Mouse (Mus musculus) limb, embryonic 10.5 days (tissue): ENCODE results near the gene Prdm4. TPM values are rescaled to one million over a fixed set of nuclear protein-coding genes. Genes with fewer than 3 reads are reported as not detected.

Source experiments
- DNase-seq: peaks from one replicate; pipeline ENCODE4 v3.0.0-alpha.2; 2017; ENCODE audit warnings: low spot score
- H3K27ac ChIP-seq: fragments of 300-500 bp; sonication (generic); 2 replicates; pipeline ENCODE4 v1.5.1; 2016; ENCODE audit warnings: mild to moderate bottlenecking
- H3K27me3 ChIP-seq: fragments of 300-500 bp; sonication (generic); 2 replicates; pipeline ENCODE4 v1.6.1; 2016; ENCODE audit warnings: low read depth, mild to moderate bottlenecking; ENCODE audit not compliant: poor library complexity, severe bottlenecking
- H3K36me3 ChIP-seq: fragments of 300-500 bp; sonication (generic); 2 replicates; pipeline ENCODE4 v1.6.1; 2016; ENCODE audit warnings: mild to moderate bottlenecking, moderate library complexity
- H3K4me1 ChIP-seq: fragments of 300-500 bp; sonication (generic); 2 replicates; pipeline ENCODE4 v1.6.1; 2016
- H3K4me3 ChIP-seq: fragments of 300-500 bp; sonication (generic); 2 replicates; pipeline ENCODE4 v1.5.1; 2016; ENCODE audit warnings: mild to moderate bottlenecking, moderate library complexity
- H3K9me3 ChIP-seq: fragments of 300-500 bp; sonication (generic); replicated peaks from 2 replicates; pipeline ENCODE4 v1.6.1; 2016; ENCODE audit warnings: mild to moderate bottlenecking
- WGBS: fragments of 180-500 bp; shearing (Covaris S2); methylation state at CpG from one replicate; pipeline ENCODE4 v1.1.7; 2016; 5-methylcytosine and 5-hydroxymethylcytosine counted together
- polyA plus RNA-seq: library from polyadenylated mRNA; unstranded; fragments of >200 nt; fragmentation: Nextera tagmentation; extraction: Ambion mirVana; gene quantifications from 2 replicates; pipeline ENCODE4 v1.2.1, GENCODE M21; 2016

Gene Prdm4
- polyA plus RNA-seq, result 30.6 and 30.8 TPM in 2 replicates

- peaks cover 16% of the 10 kb centered on the region for H3K4me1 ChIP-seq
- 0% methylated on average over 90 of the region's 90 CpGs for WGBS
- peak within 1 kb of the TSS; percentile 93 for H3K27ac ChIP-seq
- H3K9me3 ChIP-seq, result no peaks in the 10 kb centered on the region
- H3K4me3 ChIP-seq, result peak within 1 kb of the TSS; percentile 90
- H3K36me3 ChIP-seq, result peaks cover 32% of the 10 kb centered on the region
- no peaks in the 10 kb centered on the region for H3K27me3 ChIP-seq
- DNase-seq, result peak; percentile 99
Observed at GRCm38 (mm10) chr10:85916498-85917309, at the start of gene Prdm4. Prdm4 (minus strand) TSS chr10:85917142.

GRCm38 (mm10) chr10:85966476-85966875 is 49.5 kb upstream of the Prdm4 start:
- Histone ChIP-seq H3K27me3 (0 out of 2 replicates have a peak, but pooled peaks cover 8% of the 10 kb centered on the region), H3K27ac (no peak overlapping the region), H3K9me3 (no peaks in the 10 kb centered on the region), H3K4me3 (no peak overlapping the region), H3K4me1 (0 out of 2 replicates have a peak, but pooled peaks cover 2% of the 10 kb centered on the region), H3K36me3 (no peaks in the 10 kb centered on the region)
- no peak for DNase-seq
- WGBS, result 61% methylated on average over 2 of the region's 2 CpGs

GRCm38 (mm10) chr10:85964316-85964715 is 47.4 kb upstream of the Prdm4 start:
- Histone ChIP-seq H3K27me3 (0 out of 2 replicates have a peak, but pooled peaks cover 8% of the 10 kb centered on the region), H3K9me3 (no peaks in the 10 kb centered on the region), H3K4me1 (no peaks in the 10 kb centered on the region), H3K27ac (no peak overlapping the region), H3K36me3 (no peaks in the 10 kb centered on the region), H3K4me3 (no peak overlapping the region)
- WGBS, result 94% methylated on average over 7 of the region's 7 CpGs
- no peak for DNase-seq

- Histone ChIP-seq H3K36me3 (no peaks in the 10 kb centered on the region), H3K4me1 (0 out of 2 replicates have a peak, but pooled peaks cover 3% of the 10 kb centered on the region), H3K27me3 (0 out of 2 replicates have a peak, but pooled peaks cover 8% of the 10 kb centered on the region), H3K27ac (no peak overlapping the region), H3K9me3 (no peaks in the 10 kb centered on the region), H3K4me3 (no peak overlapping the region)
- WGBS, result 84% methylated on average over 9 of the region's 9 CpGs
- DNase-seq, result no peak
Observed at GRCm38 (mm10) chr10:85962897-85963296, 46.0 kb upstream of the Prdm4 start.

- H3K4me1 ChIP-seq, result 0 out of 2 replicates have a peak, but pooled peaks cover 4% of the 10 kb centered on the region
- peaks cover 32% of the 10 kb centered on the region for H3K36me3 ChIP-seq
- no peaks in the 10 kb centered on the region for H3K9me3 ChIP-seq
- H3K27me3 ChIP-seq, result no peaks in the 10 kb centered on the region
- peak within 1 kb of the TSS; percentile 96 for H3K4me3 ChIP-seq
- under 1% methylated on average over 38 of the region's 38 CpGs for WGBS
- peak within 1 kb of the TSS; percentile 92 for H3K27ac ChIP-seq
- peak; percentile 97 for DNase-seq
Observed at GRCm38 (mm10) chr10:85957464-85957950, 40.6 kb upstream of the Prdm4 start, which contains the start of gene Rtcb. Rtcb (minus strand) TSS chr10:85957823.

GRCm38 (mm10) chr10:85956871-85957419 is 40.0 kb upstream of the Prdm4 start:
- Histone ChIP-seq H3K4me1 (0 out of 2 replicates have a peak, but pooled peaks cover 4% of the 10 kb centered on the region), H3K36me3 (peaks cover 37% of the 10 kb centered on the region), H3K4me3 (peak overlapping the region; percentile 96), H3K27ac (peak overlapping the region; percentile 92), H3K9me3 (no peaks in the 10 kb centered on the region), H3K27me3 (no peaks in the 10 kb centered on the region)
- 7% methylated on average over 20 of the region's 20 CpGs for WGBS
- peak; percentile 44 for DNase-seq

GRCm38 (mm10) chr10:85954429-85954828 is 37.5 kb upstream of the Prdm4 start:
- WGBS, result 96% methylated on average over 2 of the region's 2 CpGs
- no peak overlapping the region for H3K4me3 ChIP-seq
- H3K4me1 ChIP-seq, result 0 out of 2 replicates have a peak, but pooled peaks cover 4% of the 10 kb centered on the region
- H3K9me3 ChIP-seq, result no peaks in the 10 kb centered on the region
- H3K27ac ChIP-seq, result no peak overlapping the region
- peaks cover 63% of the 10 kb centered on the region for H3K36me3 ChIP-seq
- DNase-seq, result no peak
- no peaks in the 10 kb centered on the region for H3K27me3 ChIP-seq

- Histone ChIP-seq H3K36me3 (peaks cover 73% of the 10 kb centered on the region), H3K27me3 (no peaks in the 10 kb centered on the region), H3K4me1 (0 out of 2 replicates have a peak, but pooled peaks cover 4% of the 10 kb centered on the region), H3K9me3 (no peaks in the 10 kb centered on the region), H3K27ac (no peak overlapping the region), H3K4me3 (no peak overlapping the region)
- DNase-seq, result no peak
- 87% methylated on average over 3 of the region's 3 CpGs for WGBS
Observed at GRCm38 (mm10) chr10:85953401-85953800, 36.5 kb upstream of the Prdm4 start.

- Histone ChIP-seq H3K4me3 (no peak overlapping the region), H3K4me1 (no peaks in the 10 kb centered on the region), H3K27me3 (no peaks in the 10 kb centered on the region), H3K9me3 (no peaks in the 10 kb centered on the region), H3K27ac (no peak overlapping the region), H3K36me3 (peaks cover 87% of the 10 kb centered on the region)
- no peak for DNase-seq
- WGBS, result 96% methylated on average over 6 of the region's 6 CpGs
Observed at GRCm38 (mm10) chr10:85951765-85952443, 35.0 kb upstream of the Prdm4 start.

- WGBS, result 95% methylated on average over 8 of the region's 8 CpGs
- no peak for DNase-seq
Observed at GRCm38 (mm10) chr10:85948483-85949196, 31.7 kb upstream of the Prdm4 start.

GRCm38 (mm10) chr10:85936280-85936965 is 19.5 kb upstream of the Prdm4 start:
- Histone ChIP-seq H3K27ac (no peak overlapping the region), H3K36me3 (peaks cover 63% of the 10 kb centered on the region), H3K4me1 (no peaks in the 10 kb centered on the region), H3K27me3 (no peaks in the 10 kb centered on the region), H3K9me3 (no peaks in the 10 kb centered on the region), H3K4me3 (no peak overlapping the region)
- DNase-seq, result no peak
- 93% methylated on average over 6 of the region's 6 CpGs for WGBS

More at GRCm38 (mm10) chr10:85948483-85949196, 31.7 kb upstream of the Prdm4 start:
- Histone ChIP-seq H3K4me1 (no peaks in the 10 kb centered on the region), H3K27ac (no peak overlapping the region), H3K9me3 (no peaks in the 10 kb centered on the region), H3K36me3 (peaks cover 99% of the 10 kb centered on the region), H3K27me3 (no peaks in the 10 kb centered on the region), H3K4me3 (no peak overlapping the region)
